Mouse (Mus musculus): ENCODE measurements at regions not wholly inside any gene's neighbourhood (a gene's known extent, or its start where the extent isn't known, plus 50 kb on each side); places are given as distances from the start of the nearest gene placed in this dataset.
A peak's percentile ranks its signal among the peaks of the same experiment; 100 is the strongest.

DNA sequence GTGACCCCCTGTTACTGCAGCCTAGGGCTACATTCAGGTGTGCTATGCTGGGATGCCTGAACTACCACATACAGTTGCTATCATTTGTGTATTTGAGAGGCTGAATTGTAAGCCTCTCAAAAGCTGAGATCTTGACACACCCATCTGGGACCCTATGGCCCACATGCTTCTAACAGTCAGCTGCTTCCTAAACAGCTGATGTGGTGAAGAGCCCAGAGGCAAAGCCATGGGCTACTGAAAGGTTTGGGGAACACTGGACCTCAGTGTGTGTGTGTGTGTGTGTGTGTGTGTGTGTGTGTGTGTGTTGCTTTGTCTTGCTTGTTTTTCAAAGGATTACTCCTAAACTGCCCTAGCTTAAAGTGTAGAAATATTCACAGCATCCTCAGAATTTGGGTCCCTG, 75.0 kb downstream of the Lbh start:
- DNase-seq, result no peak

DNA sequence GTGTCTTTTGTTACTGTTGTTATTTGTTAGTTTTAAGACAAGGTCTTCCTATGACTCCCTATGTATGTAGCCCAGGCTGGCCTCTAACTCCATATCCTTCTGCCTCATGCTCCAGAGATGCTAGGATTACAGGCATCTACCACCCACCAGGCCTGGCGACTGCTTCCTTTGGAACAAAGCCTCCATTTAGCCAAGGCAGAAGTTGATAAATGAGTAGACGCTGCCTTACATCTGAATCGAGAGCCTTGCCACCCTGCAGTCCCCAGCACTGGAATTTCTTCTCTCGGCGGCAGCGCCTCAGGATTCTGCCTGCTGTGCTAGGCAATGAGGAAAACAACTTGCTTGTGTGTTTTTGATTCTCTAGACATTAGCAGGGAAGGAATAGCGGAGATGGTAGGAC, 75.5 kb downstream of the Lbh start:
- no peak for DNase-seq

DNA sequence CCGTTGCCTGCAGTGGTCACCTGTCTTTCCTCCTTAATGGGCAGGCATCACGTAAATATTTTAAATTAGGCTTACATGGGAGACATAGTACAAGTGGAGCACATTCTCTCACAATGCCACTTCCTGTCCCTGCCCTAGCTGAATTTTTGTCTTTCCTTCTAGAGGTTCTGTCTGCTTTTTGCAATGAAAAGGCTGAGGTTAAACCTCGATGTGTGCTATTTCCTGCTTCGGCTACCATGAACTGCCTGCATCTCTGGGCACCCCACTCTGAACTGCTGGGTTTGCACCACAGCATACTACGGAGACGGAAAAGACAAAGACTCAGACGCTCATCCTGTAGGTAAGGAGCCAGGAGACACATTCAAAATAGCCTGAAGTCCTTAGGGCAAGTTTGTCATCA, 78.4 kb downstream of the Lbh start:
- peak; percentile 43 to 64 for DNase-seq

DNA sequence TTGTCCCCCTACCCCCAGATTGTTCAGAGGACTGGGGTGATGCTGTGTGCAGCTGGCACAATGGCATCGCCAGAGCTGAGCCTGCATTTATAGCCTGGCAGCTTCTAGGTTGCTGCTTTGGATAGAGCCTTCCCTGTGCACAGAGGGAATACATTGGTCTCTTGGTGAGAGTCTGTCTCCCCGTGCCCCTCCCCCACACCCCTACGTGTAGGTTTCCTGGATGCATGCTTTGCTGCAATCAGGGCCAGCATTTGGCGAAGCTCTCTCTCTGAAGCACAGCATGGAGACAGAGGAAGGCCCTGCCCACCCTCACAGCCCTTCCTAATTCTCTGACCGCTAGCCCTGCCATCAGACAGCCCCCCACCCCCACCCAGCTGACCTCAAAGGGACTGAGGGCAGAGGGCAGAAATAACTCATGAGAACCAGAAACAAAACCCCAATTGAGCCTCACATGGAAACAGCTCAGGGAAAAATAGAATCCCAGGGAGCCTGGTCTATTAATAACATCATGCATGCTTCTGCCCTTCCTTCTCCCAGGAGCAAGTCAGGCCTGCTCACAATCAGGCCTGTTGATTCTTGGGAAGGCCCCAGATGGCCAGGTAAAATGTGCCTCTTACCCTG, 79.3 kb downstream of the Lbh start:
- peak; percentile 18 to 32 for DNase-seq

DNA sequence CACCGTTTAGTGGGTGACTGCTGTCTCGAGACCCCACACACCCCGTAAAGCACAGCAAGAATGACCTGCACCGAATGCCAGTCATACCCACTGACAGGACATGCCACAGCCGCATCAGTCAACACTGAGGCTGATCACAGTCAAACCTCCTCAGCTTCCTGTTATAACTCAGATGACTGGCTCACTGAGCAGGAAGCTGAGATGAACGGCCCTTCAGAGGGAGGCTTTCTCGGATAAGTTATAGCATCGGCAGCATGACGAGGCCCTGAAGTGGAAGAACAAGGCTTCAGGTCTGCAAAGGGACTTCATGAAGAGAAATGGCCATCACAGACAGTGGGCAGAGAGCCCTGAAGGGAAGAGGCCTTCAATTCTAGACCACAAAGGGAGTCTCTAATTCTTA, 87.0 kb downstream of the Lbh start:
- peak; percentile 34 to 44 for DNase-seq

DNA sequence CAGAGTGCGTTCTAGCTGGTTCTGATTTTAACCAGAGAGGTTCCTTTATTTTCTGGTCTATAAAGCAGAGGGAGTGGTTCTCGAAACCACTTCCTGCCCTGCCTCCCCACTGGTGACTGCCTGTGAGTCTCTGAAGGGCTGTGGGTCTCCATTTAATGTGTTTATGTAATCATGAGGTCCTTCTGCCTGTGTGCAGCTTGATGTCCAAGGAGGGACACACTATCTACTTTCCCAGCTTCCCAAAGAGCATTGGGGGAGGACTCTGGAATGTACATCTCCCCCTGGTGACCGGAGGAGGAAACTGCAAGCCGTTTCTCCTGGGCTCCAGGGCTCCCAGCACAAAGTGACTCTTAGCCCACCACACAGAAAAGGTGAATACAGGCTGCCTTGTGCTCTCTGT, 90.8 kb downstream of the Lbh start:
- DNase-seq, result peak; percentile 56 to 58

DNA sequence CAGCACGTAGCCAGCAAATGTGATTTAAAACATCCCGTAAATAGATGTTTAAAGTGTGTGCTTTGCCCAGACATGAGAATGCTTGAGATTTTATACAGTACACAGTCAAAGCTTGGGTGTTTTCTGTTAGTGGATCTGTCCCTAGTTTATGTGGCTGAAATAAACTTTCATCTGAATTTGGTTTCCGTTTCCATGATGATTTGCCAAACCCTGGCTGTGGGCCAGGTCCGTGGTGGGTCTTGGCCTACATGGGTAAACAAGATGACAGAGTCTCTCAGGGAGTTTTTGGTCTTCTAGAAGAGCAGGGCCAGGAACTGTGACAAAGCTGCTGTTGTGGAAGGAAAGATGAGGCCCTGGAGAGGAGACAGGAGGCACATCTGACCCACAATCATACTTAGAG, 91.9 kb downstream of the Lbh start:
- peak; percentile 25 to 37 for DNase-seq

DNA sequence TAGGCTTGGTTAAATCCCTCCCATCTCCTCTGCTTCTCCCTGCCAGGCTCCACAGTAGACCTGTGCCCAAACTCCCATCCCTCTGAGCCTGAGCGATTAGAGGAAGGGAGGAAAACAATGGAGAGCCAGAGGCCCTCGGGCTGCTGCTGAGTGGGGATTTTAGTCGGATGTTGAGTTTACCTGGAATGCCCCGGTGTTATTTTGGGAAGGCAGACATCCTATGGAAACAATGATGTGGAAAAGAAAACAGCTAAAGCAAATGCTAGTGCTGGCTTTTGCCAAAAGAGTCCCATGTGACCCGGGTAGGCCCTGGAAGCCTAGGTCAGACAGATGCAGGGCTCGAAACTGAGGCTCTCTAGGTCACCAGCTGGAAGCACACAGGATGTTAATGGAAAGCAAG, 94.3 kb downstream of the Lbh start:
- no peak for DNase-seq

DNA sequence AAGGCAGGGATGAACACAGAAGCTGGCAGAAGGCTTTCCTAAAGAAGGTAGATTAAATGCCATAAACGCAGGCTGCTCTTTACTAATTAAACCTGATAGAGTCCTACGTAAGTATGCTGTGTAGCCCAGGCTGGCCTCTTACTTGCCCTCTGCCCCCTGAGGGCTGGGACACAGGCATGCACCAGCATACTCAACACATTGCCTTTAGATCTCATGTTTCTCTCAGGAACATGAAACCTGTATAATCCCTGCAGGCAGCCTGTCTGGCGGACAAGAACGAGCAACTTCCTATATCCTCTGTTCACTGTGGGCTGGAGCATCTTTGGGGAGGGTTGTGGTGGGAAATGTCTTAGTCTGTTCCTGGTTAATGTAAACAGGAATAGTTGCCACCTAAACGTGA, 94.8 kb upstream of the Lclat1 start:
- no peak for DNase-seq

DNA sequence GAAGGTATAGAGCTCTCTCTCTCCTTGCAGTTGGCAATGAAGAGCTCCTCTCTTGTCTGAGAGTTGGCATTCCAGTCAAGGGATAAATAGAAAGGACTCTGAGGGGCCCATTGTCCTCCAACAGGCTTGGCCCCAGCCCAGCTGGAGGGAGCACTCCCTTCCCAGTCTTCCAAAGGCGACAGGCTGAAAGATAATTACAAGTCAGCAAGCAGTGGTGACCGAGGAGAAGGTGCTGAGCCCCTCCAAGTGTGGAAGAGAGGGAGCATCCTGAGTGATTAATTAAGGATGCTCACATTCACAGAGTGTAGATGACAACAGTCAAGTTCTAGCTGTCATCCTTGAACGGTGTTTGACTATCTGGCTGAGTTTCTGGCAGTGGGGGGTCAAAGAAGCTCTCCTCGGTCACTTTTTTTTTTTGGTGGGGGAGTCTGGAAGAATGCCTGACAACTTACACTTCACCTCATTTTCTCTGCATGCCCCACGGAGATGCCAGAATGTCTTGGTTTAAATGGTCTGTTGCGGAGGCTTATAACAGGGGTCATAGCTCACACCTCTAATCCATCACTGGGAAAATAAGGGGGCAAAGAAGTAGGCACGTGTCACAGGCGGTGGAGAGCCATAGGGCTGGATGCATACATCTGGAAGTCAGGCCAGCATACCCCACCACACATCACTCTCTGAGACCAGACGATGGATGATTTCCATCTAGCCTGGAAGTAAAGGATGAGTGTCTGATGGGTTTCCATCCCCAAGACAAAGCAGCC, 93.5 kb upstream of the Lclat1 start:
- DNase-seq, result no peak

DNA sequence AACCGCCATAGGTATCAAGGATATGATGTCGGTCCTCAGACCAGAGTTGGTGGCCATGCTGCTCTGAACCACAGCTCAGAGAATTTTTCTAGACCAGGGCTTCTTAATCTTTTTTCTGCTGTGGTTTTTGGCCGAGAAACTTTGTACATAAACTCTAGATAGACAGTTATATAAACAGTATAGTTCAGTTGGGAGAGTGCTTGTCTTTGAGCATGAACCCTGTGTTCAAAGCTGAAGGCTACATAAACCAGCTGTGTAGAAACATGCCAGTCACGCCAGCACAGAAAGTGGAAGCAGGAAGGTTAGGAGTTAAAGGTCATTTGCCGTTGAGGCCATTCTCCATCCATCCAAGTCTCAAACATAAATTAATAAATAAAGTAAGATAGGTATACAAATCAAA, 90.6 kb upstream of the Lclat1 start:
- DNase-seq, result no peak

DNA sequence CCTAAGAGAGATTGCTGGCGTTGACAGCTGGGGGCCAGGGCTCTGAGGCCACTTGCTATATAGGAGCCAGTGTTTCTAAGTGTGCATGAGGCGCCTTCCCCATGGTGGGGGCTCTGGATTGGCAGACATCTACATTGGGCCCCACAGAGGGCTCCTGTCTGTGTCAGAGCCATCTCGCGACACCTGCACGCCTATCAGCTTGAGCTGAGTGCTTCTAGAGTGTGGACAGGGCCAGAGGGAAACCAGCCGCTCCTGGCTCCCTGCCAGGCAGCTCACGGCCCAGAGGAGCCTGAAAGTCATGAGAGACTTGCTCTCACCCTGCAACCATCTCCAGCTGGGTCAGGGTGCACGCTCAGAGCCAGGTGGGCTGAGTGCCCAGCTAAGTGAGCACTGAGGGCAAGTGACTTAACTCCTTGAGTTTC, 85.1 kb upstream of the Lclat1 start:
- DNase-seq, result peak; percentile 66 to 78

DNA sequence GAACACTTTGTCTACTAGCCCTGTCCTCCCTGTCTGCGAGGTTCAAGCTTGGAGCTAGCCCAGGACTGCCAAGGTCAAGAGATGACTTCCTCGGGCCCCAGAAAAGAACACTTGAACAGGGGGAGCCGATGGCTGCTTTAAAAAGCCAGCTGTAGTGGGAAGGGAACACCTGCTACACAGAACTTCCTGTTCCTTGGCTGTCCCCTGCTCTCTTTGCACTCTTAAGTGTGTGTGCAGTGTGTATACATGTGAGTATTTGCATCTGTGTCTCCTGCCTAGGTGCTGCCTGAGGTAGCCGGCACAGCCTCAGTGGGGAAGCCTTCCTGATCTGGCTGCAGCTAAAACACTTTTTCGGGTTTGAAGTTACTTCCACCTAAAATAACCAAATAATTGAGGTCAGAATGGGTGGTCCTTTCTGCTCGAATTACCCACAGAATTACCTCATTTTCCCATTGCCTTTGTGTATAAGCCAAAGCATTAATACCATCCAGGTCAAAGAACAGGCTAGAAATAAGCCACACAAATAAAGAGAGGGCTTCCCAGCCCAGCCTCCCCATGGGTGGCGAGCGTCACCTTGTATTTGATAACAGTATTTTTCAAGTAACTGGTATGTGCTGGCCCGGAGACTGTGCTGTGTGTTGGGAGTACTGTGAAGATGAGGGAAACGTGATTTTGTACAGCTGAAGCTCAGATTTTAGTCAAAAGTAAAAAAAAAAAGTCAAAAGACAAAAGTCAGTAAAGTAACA, 84.2 kb upstream of the Lclat1 start:
- peak; percentile 60 to 76 for DNase-seq

DNA sequence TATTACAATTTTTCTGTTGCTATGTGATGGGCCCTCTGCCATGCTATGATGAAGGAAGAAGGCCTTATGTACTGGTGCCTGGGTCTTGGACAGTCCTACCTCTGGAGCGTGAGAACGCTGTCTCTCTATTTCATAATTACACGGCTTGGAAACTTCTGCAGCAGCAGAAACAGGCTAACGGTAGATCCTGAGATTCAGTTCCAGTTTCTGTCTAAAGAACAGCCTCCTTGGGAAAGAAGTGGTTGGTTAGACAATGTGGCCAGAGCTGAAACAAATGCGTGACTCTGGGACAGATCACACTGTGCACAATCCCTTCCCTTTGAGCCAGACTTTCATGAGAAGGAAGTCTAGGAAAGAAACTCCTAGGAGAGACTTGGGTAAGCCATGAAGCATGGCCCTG, 80.7 kb upstream of the Lclat1 start:
- no peak for DNase-seq

DNA sequence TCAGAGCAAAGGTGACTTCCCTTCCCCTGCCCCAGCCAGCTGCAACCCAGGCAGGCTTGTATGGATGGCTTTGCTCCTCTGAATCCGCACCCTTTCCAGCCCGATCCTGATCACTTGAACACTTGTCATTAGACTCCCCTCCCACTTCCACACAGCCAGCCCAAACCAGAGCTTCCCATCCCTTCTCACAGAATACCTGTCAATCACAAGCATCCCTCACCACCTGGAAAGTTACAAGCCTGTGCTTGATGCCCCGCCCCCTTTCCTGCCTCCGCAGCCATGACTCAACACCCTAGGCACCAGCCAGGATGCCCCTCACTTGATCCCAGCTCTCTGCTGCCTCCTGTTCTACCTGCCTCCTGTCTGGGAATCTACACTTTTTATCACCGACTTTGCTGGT, 76.0 kb upstream of the Lclat1 start:
- DNase-seq, result no peak

DNA sequence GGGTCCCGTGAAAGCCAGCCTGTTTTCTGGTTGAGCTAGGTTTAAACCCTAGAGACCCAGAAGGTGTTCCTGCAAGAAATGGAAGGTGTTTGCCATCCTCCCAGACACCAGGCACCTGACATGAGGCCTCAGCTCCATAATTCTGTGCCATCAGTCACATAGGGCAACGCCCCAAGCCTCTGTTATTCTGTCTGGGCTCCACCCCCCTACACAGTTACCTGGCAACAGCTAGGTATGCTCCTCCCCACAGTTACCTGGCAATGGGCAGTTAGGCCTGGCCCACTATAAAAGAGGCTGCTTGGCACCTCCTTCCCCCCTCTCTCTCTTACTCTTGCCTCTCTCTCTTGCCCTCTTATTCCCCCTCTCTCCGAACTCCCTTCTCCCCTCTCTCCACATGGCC, 75.5 kb upstream of the Lclat1 start:
- no peak for DNase-seq

DNA sequence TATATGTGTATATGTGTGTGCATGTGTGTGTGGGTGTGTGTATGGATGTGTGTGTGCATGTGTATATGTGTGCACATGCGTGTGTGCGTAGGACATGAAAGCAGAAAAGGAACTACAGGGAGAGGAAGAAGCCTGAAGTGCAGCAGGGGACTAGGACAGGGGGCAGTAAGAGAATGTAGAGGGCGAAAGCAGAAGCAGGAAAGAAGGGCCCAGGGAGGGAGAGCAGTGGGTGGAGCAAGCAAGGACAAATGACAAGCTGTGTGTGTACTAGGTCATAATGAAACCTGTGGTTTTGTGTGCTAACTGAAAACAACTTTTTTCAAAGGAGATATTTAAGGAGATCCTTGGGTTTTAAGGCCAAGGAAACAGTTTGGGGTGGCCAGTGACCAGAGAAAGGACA, 73.4 kb upstream of the Lclat1 start:
- peak; percentile 40 to 59 for DNase-seq

DNA sequence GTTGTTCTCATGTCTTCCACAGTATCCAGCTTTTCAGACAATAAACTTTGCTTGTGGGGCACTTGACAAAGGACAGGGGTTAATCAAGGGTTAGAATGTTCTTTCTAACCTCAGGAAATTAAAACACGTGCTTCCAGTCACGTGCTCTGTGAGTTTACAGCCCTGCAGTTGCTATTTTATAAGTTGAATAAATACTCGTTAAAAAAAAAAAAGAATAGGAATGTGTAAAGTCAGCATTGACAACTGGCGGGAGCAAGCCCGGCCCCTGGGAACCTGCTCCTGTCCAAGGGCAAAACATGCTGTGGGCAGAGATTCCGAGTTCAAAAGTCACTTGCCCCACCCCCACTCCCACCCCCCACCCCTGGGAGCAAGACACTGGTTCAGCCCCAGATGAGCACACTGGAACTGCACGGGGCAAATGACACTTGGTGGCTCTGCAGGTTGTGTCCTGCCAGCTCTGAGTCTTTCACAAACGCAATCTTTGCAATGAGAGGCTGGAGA, 72.8 kb upstream of the Lclat1 start:
- DNase-seq, result no peak

DNA sequence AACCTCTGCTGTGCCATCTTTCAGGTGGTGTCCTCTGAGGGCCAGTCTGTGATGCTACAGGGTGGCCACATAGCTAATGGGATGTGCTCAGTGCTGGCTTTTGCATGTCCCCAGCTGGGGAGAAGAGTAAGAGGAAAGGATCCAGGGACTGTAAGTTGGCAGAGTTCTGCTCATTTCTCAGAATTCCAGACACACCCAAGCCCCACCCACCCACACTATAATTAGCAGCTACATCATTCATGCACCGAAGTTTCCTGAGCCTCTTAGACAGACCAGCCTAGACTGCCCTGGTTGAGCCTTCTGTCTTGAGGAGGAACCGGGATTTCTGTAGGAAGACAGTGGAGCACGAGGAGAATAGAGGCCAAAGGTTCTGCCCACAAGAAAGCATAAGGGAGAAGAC, 70.9 kb upstream of the Lclat1 start:
- DNase-seq, result no peak

DNA sequence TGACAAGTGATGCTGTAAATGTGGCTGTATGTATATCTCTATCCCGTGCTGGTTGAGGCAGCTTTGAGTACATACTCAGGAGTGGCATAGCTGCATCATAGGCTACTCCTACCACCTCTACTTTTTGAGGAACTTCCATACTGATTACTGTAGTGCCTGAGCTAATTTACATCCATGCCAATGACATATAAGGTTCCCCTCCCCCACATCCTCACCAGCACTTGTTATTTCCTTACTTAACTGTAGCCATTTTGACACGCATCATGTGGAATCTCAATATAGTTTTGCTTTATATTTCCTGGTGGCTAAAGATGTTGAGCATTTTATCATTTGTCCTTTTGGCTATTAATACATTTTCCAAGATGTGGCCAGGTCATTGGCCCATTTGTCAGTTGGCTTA, 69.2 kb upstream of the Lclat1 start:
- no peak for DNase-seq

DNA sequence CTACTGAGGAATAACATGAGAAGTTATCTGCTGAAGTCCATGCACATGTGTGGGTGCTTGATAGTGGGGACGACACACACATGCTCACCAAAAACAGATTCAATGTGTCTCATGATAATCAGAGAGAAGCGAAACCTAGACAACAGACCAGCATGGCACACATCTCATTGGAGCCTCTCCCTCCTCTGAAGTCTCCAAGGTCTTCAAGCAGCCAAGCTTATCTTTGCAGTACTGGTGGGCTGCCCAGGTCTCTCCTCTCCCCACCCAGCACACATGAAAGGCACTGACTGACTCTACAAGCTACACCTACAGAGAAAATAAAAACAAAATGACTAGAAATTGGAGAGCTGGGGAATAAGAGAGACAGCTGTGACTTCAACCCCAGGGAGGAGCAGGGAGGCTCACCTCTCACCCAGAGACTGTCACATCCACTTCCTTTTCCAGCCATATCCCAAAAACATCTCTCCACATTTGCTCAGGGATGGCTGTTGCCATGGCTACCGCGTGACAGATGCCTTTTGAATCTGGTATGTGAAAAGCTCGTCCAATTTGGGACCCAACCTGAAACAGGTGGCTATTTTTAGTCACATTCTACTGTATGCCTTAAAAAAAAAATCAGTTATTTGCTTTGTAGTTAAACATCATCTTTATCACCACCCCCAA, 62.7 kb upstream of the Lclat1 start:
- DNase-seq, result no peak

DNA sequence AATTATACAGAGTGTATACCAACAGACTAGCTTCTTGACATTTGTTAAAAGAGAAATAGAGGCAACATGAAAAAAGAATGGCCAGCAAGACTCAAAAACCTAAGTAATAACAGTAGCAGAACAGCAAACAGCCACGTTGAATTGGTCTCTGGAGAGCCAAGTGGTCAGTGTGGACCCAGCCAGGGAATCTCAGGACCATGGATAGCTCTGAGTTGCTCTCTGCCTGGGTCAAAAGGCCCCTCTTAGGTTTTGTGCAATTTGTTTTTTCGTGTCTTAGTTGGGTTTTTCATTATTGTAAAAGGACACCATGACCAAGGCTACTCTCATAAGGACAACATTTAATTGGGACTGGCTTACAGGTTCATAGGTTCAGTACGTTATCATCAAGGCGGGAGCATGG, 60.8 kb upstream of the Lclat1 start:
- no peak for DNase-seq

DNA sequence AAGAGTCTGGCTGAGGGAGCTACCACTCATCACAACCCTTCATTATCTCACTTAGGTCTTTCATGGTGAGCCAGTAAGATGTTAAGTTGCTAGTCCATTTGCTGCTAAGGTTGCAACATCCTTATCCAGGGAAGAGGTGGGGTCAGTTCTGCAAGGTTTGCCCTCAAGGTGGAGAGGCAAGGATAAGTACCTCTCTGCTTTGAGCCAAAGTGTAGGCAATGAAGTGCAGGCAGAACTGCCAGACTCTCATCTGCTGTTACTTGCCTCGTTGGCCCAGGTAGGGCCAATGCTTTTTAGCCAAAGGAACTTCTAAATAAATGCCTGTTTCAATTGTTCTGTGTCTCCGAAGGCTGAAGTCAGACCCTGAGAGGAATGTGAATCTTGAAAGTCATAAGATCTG, 59.6 kb upstream of the Lclat1 start:
- DNase-seq, result no peak
